Mouse (Mus musculus) neutrophil, adult 5-6 weeks (primary cell): ENCODE data around the gene Fam3b. TPM values are rescaled to one million over a fixed set of nuclear protein-coding genes. Genes with fewer than 3 reads are reported as not detected.
A peak's percentile ranks its signal among the peaks of the same experiment; 100 is the strongest.

Experiments
- ATAC-seq: fragments of 151-379, 151-347 bp; 2 replicates; pipeline ENCODE4 v1.8.0; 2017; ENCODE audit warnings: mild to moderate bottlenecking, moderate TSS enrichment; ENCODE audit not compliant: insufficient number of reproducible peaks, poor library complexity, low FRiP score, severe bottlenecking; ENCODE audit errors: extremely low read depth
- total RNA-seq: library from RNA; stranded (forward); fragments of 200-1000 nt; gene quantifications from 2 replicates; pipeline ENCODE4 v1.2.3, GENCODE M21; 2017

Fam3b gene
- total RNA-seq, result not detected in 2 replicates

DNA sequence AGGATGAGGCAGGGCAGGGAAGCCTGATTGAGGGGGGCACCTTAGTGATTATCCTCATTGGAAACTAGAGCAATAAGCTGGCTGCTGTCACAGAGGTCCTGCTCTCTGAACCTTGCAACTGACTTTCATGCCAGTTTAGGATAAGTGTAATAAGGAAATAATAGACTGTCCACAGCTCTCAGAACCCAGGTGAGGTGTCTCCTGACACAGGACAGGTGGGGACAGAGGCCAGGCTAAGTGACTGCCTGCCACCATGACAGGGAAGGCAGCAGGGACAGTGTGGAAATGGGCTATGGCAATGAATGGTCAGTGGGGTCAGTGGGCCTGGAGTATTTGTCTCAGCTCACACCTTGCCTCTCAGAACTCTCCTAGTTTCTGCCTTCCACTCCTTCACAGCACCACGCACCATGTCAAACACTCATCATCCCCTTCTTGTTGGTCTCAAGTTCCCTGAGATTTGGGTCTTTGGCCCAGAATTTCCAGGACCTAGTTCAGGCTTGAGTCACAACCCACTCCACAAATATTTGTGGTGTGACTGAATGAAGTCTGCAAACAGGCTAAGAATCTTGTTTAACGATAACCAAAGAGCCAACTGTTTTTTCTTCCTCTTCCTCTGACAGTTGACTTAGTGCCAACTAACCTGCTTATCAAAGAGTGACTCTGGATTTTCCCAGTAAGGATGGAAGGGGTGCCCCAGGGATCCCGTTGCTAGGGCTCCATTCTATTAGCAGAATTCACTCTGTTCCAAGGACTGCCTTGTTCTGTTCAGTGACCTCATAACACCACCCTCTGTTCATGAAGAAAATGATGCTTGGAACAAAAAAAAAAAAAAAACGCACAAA is at the start of gene Fam3b:
Gene Fam3b (minus strand): TSS at position 718 of the 842 bp plus-strand sequence.
- no peak for ATAC-seq

DNA sequence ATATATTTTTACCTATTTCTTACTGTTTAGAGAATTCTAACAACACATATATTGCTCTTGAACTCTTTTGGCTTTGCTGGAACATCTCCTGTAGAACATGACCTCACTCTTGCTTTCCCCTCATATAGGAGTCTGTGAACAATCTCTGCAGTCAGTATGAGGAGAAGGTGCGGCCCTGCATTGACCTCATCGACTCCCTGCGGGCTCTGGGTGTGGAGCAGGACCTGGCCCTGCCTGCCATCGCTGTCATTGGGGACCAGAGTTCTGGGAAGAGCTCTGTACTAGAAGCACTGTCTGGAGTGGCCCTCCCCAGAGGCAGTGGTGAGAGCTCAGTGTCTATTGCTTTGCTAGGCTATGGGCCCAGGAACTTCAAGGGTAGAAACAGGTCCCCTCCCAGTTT is 29.7 kb upstream of the Fam3b start:
- ATAC-seq, result no peak

DNA sequence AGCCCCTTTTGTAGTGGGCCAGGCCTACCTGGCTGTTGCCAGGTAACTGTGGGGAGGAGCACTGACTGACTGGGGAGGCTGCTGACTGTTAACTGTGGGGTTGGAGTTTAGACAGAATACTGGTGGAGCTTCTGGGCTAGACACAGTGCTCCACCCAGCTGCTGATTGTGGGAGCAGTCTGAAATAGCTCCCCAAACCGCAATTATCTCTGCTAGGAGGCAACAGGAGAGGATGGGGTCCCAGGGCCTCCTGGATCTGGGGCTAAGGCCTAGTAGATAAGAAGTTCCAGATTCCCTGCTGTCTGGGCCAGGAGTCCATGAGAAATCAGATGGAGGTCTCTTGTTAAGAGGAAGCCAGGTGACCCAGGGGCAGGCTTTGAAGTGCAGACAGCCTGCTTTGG is 22.2 kb upstream of the Fam3b start:
- ATAC-seq, result no peak

GRCm38 (mm10) chr16:97535808-97536413 is 21.3 kb upstream of the Fam3b start:
- ATAC-seq, result peak; percentile 14; the same call in 1 of the 2 replicates

DNA sequence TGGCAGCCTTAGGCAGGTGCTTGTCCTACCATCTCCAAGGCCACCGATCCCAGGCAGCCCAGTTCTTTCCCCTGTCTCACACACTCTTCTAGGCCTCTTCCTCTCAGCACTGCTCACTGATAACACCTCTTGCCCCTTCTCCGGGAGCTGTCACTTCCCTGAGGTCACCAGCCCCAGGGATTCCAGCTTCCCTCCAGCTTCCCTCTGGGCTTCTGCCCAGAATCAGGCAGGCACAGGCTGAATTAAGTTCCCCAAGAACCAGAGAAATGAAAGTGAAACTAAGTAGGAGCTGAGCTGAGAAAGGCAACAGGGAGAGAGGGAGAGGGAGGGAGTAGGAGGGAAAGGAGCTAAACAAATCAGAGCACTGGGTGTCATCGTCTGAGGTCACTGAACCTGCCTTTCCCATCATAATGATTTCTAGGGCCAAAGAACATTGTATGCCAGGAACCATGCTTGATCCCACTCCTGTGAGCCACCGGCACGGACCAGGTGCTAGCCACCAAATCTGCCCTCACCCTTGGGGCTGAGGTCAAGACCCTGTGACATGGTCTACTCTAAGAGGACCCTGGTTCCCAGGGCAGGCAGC is 20.4 kb upstream of the Fam3b start:
- no peak for ATAC-seq

- ATAC-seq, result no peak
These were observed 19.8 kb upstream of the Fam3b start for GRCm38 (mm10) chr16:97534448-97534847.

GRCm38 (mm10) chr16:97533751-97534150 is 19.1 kb upstream of the Fam3b start:
- no peak for ATAC-seq

- no peak for ATAC-seq
These were observed 18.5 kb upstream of the Fam3b start for GRCm38 (mm10) chr16:97533126-97533525.

GRCm38 (mm10) chr16:97529241-97529640 is 14.6 kb upstream of the Fam3b start:
- no peak for ATAC-seq

- no peak for ATAC-seq
These were observed 8.4 kb upstream of the Fam3b start for GRCm38 (mm10) chr16:97523024-97523423.

- no peak for ATAC-seq
These were observed 7.4 kb upstream of the Fam3b start for GRCm38 (mm10) chr16:97521983-97522382.

- ATAC-seq, result no peak
These were observed 1.7 kb upstream of the Fam3b start for GRCm38 (mm10) chr16:97516341-97516740.

- no peak for ATAC-seq
These were observed 2.3 kb downstream of the Fam3b start for GRCm38 (mm10) chr16:97512347-97512751.

- ATAC-seq, result no peak
These were observed 3.1 kb downstream of the Fam3b start for GRCm38 (mm10) chr16:97511495-97511894.

DNA sequence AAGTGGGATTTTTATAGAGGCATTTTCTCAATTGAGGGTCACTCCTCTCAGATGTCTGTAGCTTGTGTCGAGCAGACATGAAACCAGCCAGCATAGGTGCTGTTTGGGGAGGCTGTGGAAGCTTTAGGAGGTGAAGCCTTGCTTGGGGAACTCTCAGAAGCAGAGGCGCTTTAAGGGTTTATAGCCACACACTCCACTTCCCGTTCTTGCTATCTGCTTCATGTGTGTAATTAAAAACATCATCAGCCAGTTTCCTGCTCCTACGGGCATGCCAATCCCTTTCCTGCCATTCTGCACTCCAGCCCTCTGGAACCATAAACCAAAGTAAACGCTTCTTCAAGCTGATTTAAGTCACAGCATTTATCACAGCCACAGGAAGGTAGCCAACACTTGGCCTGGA is 3.8 kb downstream of the Fam3b start:
- no peak for ATAC-seq

GRCm38 (mm10) chr16:97507783-97508182 is 6.8 kb downstream of the Fam3b start:
- ATAC-seq, result no peak

- no peak for ATAC-seq
These were observed 9.8 kb downstream of the Fam3b start for GRCm38 (mm10) chr16:97504793-97505192.

GRCm38 (mm10) chr16:97503849-97504248 is 10.8 kb downstream of the Fam3b start:
- no peak for ATAC-seq

- no peak for ATAC-seq
These were observed 13.7 kb downstream of the Fam3b start for GRCm38 (mm10) chr16:97500901-97501300.

- ATAC-seq, result no peak
These were observed 15.2 kb downstream of the Fam3b start for GRCm38 (mm10) chr16:97499450-97499849.
